Mouse (Mus musculus) thymus, adult 2 months (tissue): Measurements from ENCODE around the gene Epm2aip1.

Experiments used
- CTCF ChIP-seq: fragments of 200-500 bp; IDR thresholded peaks from 2 replicates; pipeline ENCODE4 v1.5.1; 2012; ENCODE audit warnings: mild to moderate bottlenecking, control low read depth, low read length, moderate library complexity, borderline replicate concordance; ENCODE audit not compliant: control insufficient read depth, poor library complexity, insufficient read depth; ENCODE audit errors: extremely low read depth
- POLR2A ChIP-seq: fragments of 200-500 bp; IDR thresholded peaks from 2 replicates; pipeline ENCODE4 v1.6.1; 2012; ENCODE audit warnings: mild to moderate bottlenecking, low read length, control low read depth, moderate library complexity; ENCODE audit not compliant: control insufficient read depth, poor library complexity, insufficient read depth; ENCODE audit errors: extremely low read depth

DNA sequence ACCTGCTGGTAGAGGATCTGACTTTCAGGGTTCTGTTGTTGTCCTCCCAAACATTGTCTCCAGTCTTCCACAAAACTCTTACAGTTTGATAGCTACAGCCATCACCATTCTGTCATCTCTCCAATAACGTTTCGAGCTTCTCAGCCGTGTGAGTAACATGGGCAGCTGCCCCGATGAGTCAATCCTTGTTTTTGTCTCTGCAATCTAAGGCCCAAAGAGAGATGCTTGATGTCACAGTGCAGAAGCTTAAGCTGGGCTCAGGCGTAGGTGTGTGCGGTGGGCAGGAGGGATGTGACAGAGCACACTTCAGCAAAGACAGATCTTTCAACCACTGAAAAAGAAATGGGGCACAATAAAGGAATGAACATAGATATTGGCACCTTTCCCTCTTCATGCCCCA lies 32.3 kb downstream of the Epm2aip1 start:
- TF ChIP-seq CTCF, result no peak
- no peak for TF ChIP-seq POLR2A
